Mouse (Mus musculus) myocyte (in vitro differentiated cells): Measurements from ENCODE around the gene Mn1. TPM values are rescaled to one million over a fixed set of nuclear protein-coding genes. Genes with fewer than 3 reads are reported as not detected.

Experiments used
- H3K27me3 ChIP-seq: one replicate; pipeline ENCODE4 v1.6.1; 2011; ENCODE audit not compliant: control insufficient read depth, insufficient read depth, insufficient read length
- H3K36me3 ChIP-seq: one replicate; pipeline ENCODE4 v1.6.1; 2011; ENCODE audit not compliant: control insufficient read depth, insufficient read depth
- H3K4me2 ChIP-seq: one replicate; pipeline ENCODE4 v1.6.1; 2011; ENCODE audit warnings: low read depth, control low read depth
- H3K4me3 ChIP-seq: one replicate; pipeline ENCODE4 v1.5.1; 2011; ENCODE audit warnings: mild to moderate bottlenecking, control low read depth, moderate library complexity
- H3K79me2 ChIP-seq: one replicate; pipeline ENCODE4 v1.6.1; 2011; ENCODE audit not compliant: control insufficient read depth, insufficient read depth
- H3ac ChIP-seq: one replicate; pipeline ENCODE4 v1.6.1; 2011; ENCODE audit not compliant: control insufficient read depth, insufficient read length
- CEBPB ChIP-seq: IDR thresholded peaks from 2 replicates; pipeline ENCODE4 v1.6.1; 2011; ENCODE audit warnings: mild to moderate bottlenecking, moderate library complexity; ENCODE audit not compliant: poor library complexity, insufficient read depth, severe bottlenecking
- E2F4 ChIP-seq: IDR thresholded peaks from one replicate; pipeline ENCODE4 v1.6.1; 2011; ENCODE audit warnings: mild to moderate bottlenecking, control low read depth, moderate library complexity; ENCODE audit not compliant: insufficient read depth
- MAX ChIP-seq: IDR thresholded peaks from one replicate; pipeline ENCODE4 v1.6.1; 2011; ENCODE audit warnings: low read depth, mild to moderate bottlenecking, control low read depth
- MYOD1 ChIP-seq, 3 experiments: IDR thresholded peaks; one replicate each; pipeline ENCODE4 v1.6.1; 2011; ENCODE audit warnings: control low read depth in 2 of 3, low read depth in 2 of 3, mild to moderate bottlenecking in 2 of 3, moderate library complexity in 1 of 3; ENCODE audit not compliant: insufficient read length in 2 of 3, control insufficient read depth in 1 of 3
- MYOG ChIP-seq, 3 experiments: IDR thresholded peaks; one replicate each; pipeline ENCODE4 v1.6.1; 2011; ENCODE audit warnings: control low read depth in 2 of 3, low read depth in 2 of 3, mild to moderate bottlenecking in 2 of 3; ENCODE audit not compliant: insufficient read length in 2 of 3, control insufficient read depth in 1 of 3, insufficient read depth in 1 of 3
- POLR2A ChIP-seq: IDR thresholded peaks from one replicate; pipeline ENCODE4 v1.6.1; 2011; ENCODE audit warnings: low read depth, mild to moderate bottlenecking, control low read depth, moderate library complexity; ENCODE audit not compliant: insufficient read length
- POLR2AphosphoS2 ChIP-seq: IDR thresholded peaks from one replicate; pipeline ENCODE4 v1.6.1; 2011; ENCODE audit warnings: low read depth, control low read depth; ENCODE audit not compliant: insufficient read length
- REST ChIP-seq: IDR thresholded peaks from one replicate; pipeline ENCODE4 v1.6.1; 2011; ENCODE audit warnings: mild to moderate bottlenecking, control low read depth, moderate library complexity; ENCODE audit not compliant: insufficient read depth, insufficient read length
- SRF ChIP-seq: IDR thresholded peaks from one replicate; pipeline ENCODE4 v1.6.1; 2011; ENCODE audit warnings: low read depth; ENCODE audit not compliant: control insufficient read depth, insufficient read length
- TCF12 ChIP-seq: IDR thresholded peaks from one replicate; pipeline ENCODE4 v1.6.1; 2011; ENCODE audit warnings: mild to moderate bottlenecking, control low read depth; ENCODE audit not compliant: poor library complexity, insufficient read depth, severe bottlenecking
- TCF3 ChIP-seq: IDR thresholded peaks from one replicate; pipeline ENCODE4 v1.6.1; 2011; ENCODE audit warnings: low read depth, control low read depth; ENCODE audit not compliant: insufficient read length
- USF1 ChIP-seq: IDR thresholded peaks from one replicate; pipeline ENCODE4 v1.6.1; 2011; ENCODE audit warnings: low read depth, mild to moderate bottlenecking, control low read depth, moderate library complexity
- polyA plus RNA-seq: library from polyadenylated mRNA; unstranded; fragments of >200 nt; fragmentation: generic; extraction: Trizol; gene quantifications from one replicate; pipeline ENCODE4 v1.2.1, GENCODE M21; 2012; ENCODE audit warnings: missing spikeins

The Mn1 gene
- polyA plus RNA-seq, 1 experiment: 0.02 TPM

- TF ChIP-seq E2F4 (no peak), MYOD1 (IDR thresholded peaks at IDR 0.05; ENCODE audit: control insufficient read depth in 1 of 3, insufficient read length in 2 of 3, low read depth in 2 of 3) (no peak)
- H3K4me3 ChIP-seq: no peak overlapping the region
- no peak overlapping the region for H3K4me2 ChIP-seq
- H3K27me3 ChIP-seq: peaks cover 75% of the 10 kb centered on the region
- H3K36me3 ChIP-seq: no peaks in the 10 kb centered on the region
- H3ac ChIP-seq: no peak overlapping the region
- no peaks in the 10 kb centered on the region for H3K79me2 ChIP-seq
Measured at GRCm38 (mm10) chr5:111414770-111415249, 2.4 kb upstream of the Mn1 start.

DNA sequence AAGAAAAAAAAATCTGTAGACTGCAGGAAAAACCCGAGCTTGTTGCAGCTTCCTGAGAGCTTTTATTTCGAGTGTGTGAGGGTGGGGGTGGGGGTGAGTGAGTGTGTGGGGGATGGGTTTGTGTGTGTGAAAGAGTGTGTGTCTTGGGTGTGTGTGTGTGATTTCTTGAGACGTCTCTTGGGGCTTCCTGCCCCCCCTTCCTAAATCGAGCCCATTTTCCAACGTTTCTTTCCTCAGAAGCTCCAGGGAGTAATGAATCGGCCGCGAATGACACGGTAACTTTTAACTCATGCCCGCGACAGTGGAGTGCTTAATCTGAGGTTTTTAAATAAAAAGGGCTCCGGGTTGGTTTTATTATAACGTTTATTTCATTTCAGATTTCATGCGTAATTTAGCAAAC, 1.6 kb upstream of the Mn1 start:
- H3ac ChIP-seq: no peak overlapping the region
- H3K4me2 ChIP-seq: no peak overlapping the region
- peaks cover 75% of the 10 kb centered on the region for H3K27me3 ChIP-seq
- no peaks in the 10 kb centered on the region for H3K79me2 ChIP-seq
- H3K4me3 ChIP-seq: no peak overlapping the region
- no peaks in the 10 kb centered on the region for H3K36me3 ChIP-seq
- TF ChIP-seq REST: no peak
- no peak for TF ChIP-seq SRF
- TF ChIP-seq POLR2A: no peak
- no peak for TF ChIP-seq TCF12
- TF ChIP-seq MYOG (IDR thresholded peaks at IDR 0.05; ENCODE audit: control insufficient read depth in 1 of 3, insufficient read depth in 1 of 3, insufficient read length in 2 of 3, low read depth in 2 of 3): no peak
- no peak for TF ChIP-seq MYOD1 (IDR thresholded peaks at IDR 0.05; ENCODE audit: control insufficient read depth in 1 of 3, insufficient read length in 2 of 3, low read depth in 2 of 3)

GRCm38 (mm10) chr5:111416048-111416447, 1.1 kb upstream of the Mn1 start:
- H3K79me2 ChIP-seq: no peaks in the 10 kb centered on the region
- no peak overlapping the region for H3ac ChIP-seq
- no peak for TF ChIP-seq MYOD1 (IDR thresholded peaks at IDR 0.05; ENCODE audit: control insufficient read depth in 1 of 3, insufficient read length in 2 of 3, low read depth in 2 of 3)
- no peak for TF ChIP-seq MAX
- no peak for TF ChIP-seq E2F4
- TF ChIP-seq TCF3: no peak
- TF ChIP-seq TCF12: no peak
- TF ChIP-seq POLR2AphosphoS2: no peak
- TF ChIP-seq SRF: no peak
- TF ChIP-seq REST: no peak
- TF ChIP-seq POLR2A: no peak
- no peak for TF ChIP-seq MYOG (IDR thresholded peaks at IDR 0.05; ENCODE audit: control insufficient read depth in 1 of 3, insufficient read depth in 1 of 3, insufficient read length in 2 of 3, low read depth in 2 of 3)
- no peak for TF ChIP-seq CEBPB
- TF ChIP-seq USF1: no peak
- no peak overlapping the region for H3K4me2 ChIP-seq
- H3K27me3 ChIP-seq: peaks cover 75% of the 10 kb centered on the region
- no peak overlapping the region for H3K4me3 ChIP-seq
- H3K36me3 ChIP-seq: no peaks in the 10 kb centered on the region

DNA sequence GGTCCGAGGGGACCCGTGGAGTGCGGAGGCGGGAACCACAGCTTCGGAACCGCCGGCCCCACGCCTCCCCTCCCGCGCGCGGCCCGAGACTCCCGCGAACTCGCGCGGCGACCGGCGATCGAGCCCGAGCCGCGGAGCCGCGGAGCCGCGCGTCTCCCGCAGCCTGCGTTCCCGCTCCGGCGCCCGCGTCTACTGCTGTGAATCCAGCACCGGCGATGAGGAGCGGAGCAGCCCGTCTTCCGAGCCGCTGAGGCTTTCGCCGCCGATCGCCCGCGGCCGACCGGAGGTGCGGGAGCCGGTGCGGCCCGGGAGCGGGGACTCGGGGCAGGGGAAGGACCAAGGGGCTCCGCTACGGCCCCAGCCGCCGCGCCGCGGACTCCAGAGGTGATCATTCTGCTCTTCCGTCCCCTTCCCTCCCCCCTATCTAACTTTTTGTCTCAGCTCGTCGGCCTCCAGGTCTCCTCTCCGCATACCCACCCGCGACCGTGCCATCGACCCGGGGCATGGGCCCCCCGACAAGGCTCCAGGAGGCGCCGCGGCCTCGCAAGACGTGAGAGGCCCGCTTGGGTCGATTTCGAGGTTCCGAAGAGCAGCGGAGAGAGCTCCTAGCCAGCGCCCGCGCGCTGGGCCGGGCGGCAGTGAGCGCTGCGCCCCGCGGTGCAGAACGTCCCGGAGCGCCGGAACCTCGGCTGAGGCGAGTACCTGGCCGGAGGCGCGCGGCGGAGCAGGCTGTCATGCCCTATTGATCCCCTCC, 393 bp downstream of the Mn1 start:
- Histone ChIP-seq H3K4me3 (no peak overlapping the region), H3ac (no peak overlapping the region), H3K27me3 (peaks cover 78% of the 10 kb centered on the region), H3K79me2 (no peaks in the 10 kb centered on the region), H3K4me2 (no peak overlapping the region), H3K36me3 (no peaks in the 10 kb centered on the region)
- TF ChIP-seq MAX: no peak
- TF ChIP-seq POLR2AphosphoS2: no peak
- no peak for TF ChIP-seq MYOG (IDR thresholded peaks at IDR 0.05; ENCODE audit: control insufficient read depth in 1 of 3, insufficient read depth in 1 of 3, insufficient read length in 2 of 3, low read depth in 2 of 3)
- TF ChIP-seq TCF12: no peak
- no peak for TF ChIP-seq POLR2A
- TF ChIP-seq USF1: no peak
- TF ChIP-seq CEBPB: no peak
- TF ChIP-seq MYOD1 (IDR thresholded peaks at IDR 0.05; ENCODE audit: control insufficient read depth in 1 of 3, insufficient read length in 2 of 3, low read depth in 2 of 3): no peak
- no peak for TF ChIP-seq E2F4
- no peak for TF ChIP-seq TCF3
- no peak for TF ChIP-seq REST
- TF ChIP-seq SRF: no peak
